Mouse (Mus musculus): ENCODE measurements around the gene Dgki.

GRCm38 (mm10) chr6:36898412-36898811 is 401.6 kb downstream of the Dgki start:
- TF ChIP-seq CTCF (IDR thresholded peaks at IDR 0.05; ENCODE audit: low read depth, low read length): no peak
- no peak for TF ChIP-seq POLR2A (IDR thresholded peaks at IDR 0.05; ENCODE audit: borderline replicate concordance, low read depth, low read length)
